Mouse (Mus musculus): Measurements from ENCODE around the gene Tmem131. TPM values are rescaled to one million over a fixed set of nuclear protein-coding genes. Genes with fewer than 3 reads are reported as not detected.

The Tmem131 gene
- polyA plus RNA-seq, 1 experiment from 2014 or later: 19.3 TPM

DNA sequence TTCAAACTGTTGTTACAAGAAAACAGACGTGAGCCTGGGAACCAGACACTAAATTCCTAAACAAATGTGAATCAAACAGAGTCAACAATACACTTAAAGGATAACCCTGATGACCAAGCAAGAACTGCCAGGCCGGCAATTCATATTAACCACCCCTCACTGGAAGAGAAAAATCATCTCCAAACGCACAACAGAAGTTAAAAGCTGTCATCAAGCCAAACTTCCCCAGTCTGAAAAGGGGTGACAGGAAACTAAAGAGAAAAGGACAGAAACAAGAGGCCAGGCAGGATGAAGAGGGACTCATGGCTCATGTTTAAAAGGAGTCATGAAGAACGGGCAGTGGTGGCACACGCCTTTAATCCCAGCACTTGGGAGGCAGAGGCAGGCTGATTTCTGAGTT lies 17.7 kb downstream of the Tmem131 start:
- Histone ChIP-seq H3K9ac (ENCODE audit: low read length) (no peak overlapping the region), H3K27ac (ENCODE audit: low read depth, low read length) (no peak overlapping the region), H3K36me3 (ENCODE audit: control insufficient read depth, insufficient read depth, low read length) (no peaks in the 10 kb centered on the region), H3K27me3 (ENCODE audit: control insufficient read depth, insufficient read depth, low read length) (no peaks in the 10 kb centered on the region), H3K4me2 (ENCODE audit: low read depth) (no peak overlapping the region), H3K4me3 (ENCODE audit: low read depth, low read length) (no peak overlapping the region), H3K4me1 (ENCODE audit: control insufficient read depth, insufficient read depth, low read length) (no peaks in the 10 kb centered on the region), H3K9me3 (ENCODE audit: control insufficient read depth, low read length) (no peaks in the 10 kb centered on the region)
- DNase-seq (ENCODE audit: low spot score) (no peak), ATAC-seq (ENCODE audit: insufficient read depth, low FRiP score, low TSS enrichment) (no peak)
- 84% methylated on average over 5 of the region's 5 CpGs for whole genome bisulfite sequencing

DNA sequence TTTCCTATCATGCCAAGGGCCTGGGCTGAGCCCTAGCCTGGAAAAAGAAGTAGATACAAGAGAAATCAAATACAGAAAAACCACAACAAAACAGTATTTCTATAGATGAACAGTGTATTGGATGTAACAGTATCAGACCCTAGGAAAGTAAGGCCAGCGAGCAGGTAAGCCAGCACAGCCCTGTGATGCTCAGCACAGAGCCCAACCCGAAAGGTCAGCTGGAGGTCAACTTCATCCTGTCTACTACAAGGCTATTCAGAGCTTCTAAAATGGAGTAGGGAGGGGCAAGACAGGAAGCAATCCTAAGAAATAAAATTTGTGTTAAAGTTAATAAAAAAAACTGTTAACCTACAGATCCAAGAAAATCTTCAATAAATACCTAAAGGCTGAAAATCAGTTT lies 18.6 kb downstream of the Tmem131 start:
- DNase-seq (ENCODE audit: low spot score) (no peak), ATAC-seq (ENCODE audit: insufficient read depth, low FRiP score, low TSS enrichment) (no peak)
- H3K27me3 ChIP-seq (ENCODE audit: control insufficient read depth, insufficient read depth, low read length): no peaks in the 10 kb centered on the region
- H3K9me3 ChIP-seq (ENCODE audit: control insufficient read depth, low read length): no peaks in the 10 kb centered on the region
- H3K27ac ChIP-seq (ENCODE audit: low read depth, low read length): no peak overlapping the region
- H3K4me2 ChIP-seq (ENCODE audit: low read depth): no peak overlapping the region
- no peak overlapping the region for H3K9ac ChIP-seq (ENCODE audit: low read length)
- no peaks in the 10 kb centered on the region; the same call in 1 of the 2 replicates for H3K4me1 ChIP-seq (ENCODE audit: control insufficient read depth, insufficient read depth, low read length)
- no peak overlapping the region for H3K4me3 ChIP-seq (ENCODE audit: low read depth, low read length)
- no peaks in the 10 kb centered on the region for H3K36me3 ChIP-seq (ENCODE audit: control insufficient read depth, insufficient read depth, low read length)
- WGBS: 77% methylated on average over 2 of the region's 2 CpGs

DNA sequence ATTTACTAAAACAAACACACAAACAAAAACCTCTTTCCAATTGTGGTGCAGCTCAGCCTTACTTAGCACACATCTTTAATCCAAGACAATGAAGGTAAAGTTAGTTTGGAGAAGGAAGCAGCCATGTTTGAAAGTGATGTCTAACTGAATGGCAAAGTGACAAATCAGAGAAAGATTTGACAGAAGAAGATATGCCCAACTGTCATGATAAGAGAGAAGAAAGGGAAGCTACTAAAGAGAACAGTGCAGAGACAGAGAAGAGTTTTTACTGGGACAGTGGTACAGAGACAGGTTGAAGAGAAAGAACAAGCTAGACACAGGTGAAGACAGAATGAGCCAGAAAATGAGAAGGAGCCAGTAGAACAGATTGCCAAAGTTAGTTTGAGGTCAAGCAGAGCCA lies 19.6 kb downstream of the Tmem131 start:
- no peak overlapping the region for H3K4me2 ChIP-seq (ENCODE audit: low read depth)
- no peak overlapping the region for H3K9ac ChIP-seq (ENCODE audit: low read length)
- no peaks in the 10 kb centered on the region; the same call in 1 of the 2 replicates for H3K4me1 ChIP-seq (ENCODE audit: control insufficient read depth, insufficient read depth, low read length)
- DNase-seq (ENCODE audit: low spot score) (no peak), ATAC-seq (ENCODE audit: insufficient read depth, low FRiP score, low TSS enrichment) (no peak)
- no peaks in the 10 kb centered on the region for H3K9me3 ChIP-seq (ENCODE audit: control insufficient read depth, low read length)
- H3K27me3 ChIP-seq (ENCODE audit: control insufficient read depth, insufficient read depth, low read length): no peaks in the 10 kb centered on the region
- H3K36me3 ChIP-seq (ENCODE audit: control insufficient read depth, insufficient read depth, low read length): no peaks in the 10 kb centered on the region
- no peak overlapping the region for H3K27ac ChIP-seq (ENCODE audit: low read depth, low read length)
- H3K4me3 ChIP-seq (ENCODE audit: low read depth, low read length): no peak overlapping the region

DNA sequence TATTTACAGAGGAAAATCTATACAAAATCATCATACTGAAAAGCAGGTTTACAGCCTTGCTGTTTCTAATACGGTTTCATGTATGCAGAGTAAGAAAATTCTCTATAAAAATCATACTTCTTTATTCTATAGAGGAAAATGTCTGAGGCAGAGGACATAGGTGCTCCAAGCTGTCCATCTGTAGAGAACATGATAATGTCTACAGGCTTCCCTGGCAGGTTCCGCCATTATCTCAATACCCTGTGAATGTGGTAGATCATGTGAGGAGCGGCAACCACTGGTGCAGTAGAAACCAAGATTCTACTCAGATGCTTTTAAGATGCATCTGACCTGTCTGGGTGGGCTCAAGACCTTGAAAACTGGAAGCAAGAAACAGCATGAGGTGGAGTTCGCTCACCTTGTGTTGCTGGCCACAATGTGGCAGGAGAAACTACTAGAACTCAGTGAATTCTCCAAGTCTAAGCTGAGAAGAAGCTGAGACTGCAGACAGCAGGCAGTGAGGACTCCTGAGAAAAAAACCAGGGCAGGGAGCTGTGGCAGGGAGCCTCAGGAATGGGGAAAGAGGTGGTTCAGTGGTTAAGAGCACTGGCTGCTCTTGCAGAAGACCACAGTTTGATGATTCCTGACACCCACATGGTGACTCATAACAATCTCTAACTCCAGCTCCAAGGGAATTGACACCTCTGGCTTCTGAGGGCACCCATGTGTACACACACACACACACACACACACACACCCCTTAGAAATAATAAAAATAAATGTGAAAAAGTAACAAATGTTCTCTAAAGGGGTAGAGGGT lies 20.6 kb downstream of the Tmem131 start:
- H3K27ac ChIP-seq (ENCODE audit: low read depth, low read length): no peak overlapping the region
- ATAC-seq (ENCODE audit: insufficient read depth, low FRiP score, low TSS enrichment) (no peak), DNase-seq (ENCODE audit: low spot score) (no peak)
- WGBS: 94% methylated on average over 4 of the region's 4 CpGs
- no peak overlapping the region for H3K4me2 ChIP-seq (ENCODE audit: low read depth)
- H3K27me3 ChIP-seq (ENCODE audit: control insufficient read depth, insufficient read depth, low read length): no peaks in the 10 kb centered on the region
- H3K9ac ChIP-seq (ENCODE audit: low read length): no peak overlapping the region
- no peak overlapping the region for H3K4me3 ChIP-seq (ENCODE audit: low read depth, low read length)
- H3K9me3 ChIP-seq (ENCODE audit: control insufficient read depth, low read length): no peaks in the 10 kb centered on the region
- no peaks in the 10 kb centered on the region for H3K36me3 ChIP-seq (ENCODE audit: control insufficient read depth, insufficient read depth, low read length)
- no peaks in the 10 kb centered on the region; the same call in 1 of the 2 replicates for H3K4me1 ChIP-seq (ENCODE audit: control insufficient read depth, insufficient read depth, low read length)

DNA sequence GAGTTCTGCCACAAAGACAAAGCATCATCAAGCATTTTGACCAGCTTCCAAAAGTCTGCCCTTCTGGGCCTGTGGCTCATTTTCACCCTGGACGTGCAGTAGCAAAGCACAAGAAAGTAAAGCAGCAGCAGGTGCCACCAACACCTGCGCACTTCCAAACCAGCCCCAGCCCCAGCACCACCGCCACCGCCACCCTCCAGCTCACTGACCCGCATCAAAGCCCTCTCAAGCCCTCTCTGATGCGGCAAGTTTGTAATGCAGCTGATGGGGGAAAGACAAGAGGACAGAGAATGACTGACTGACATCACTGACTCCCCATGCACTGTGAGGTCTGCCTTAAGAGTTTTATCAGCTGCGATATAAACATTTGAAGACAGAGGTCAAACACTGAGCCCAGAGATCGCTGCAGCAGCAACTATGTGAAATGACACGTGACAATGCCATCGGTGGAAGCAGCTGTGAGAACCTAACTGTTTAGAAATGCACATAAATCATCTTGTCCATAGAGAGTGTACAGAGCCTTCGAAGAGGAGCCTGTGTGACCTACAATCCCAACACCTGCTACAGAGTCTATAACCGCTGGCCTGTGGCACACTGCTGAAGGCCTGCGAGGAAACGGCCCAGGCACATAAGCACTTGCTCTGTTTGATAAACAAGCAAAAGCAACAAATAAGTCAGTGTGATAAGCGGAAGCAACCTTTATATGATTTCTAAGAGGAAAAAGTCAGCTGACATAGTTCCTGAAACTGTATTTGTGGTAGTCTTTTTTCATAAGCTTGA lies 21.7 kb downstream of the Tmem131 start:
- DNase-seq (ENCODE audit: low spot score) (no peak), ATAC-seq (ENCODE audit: insufficient read depth, low FRiP score, low TSS enrichment) (no peak)
- Histone ChIP-seq H3K4me2 (ENCODE audit: low read depth) (no peak overlapping the region), H3K27me3 (ENCODE audit: control insufficient read depth, insufficient read depth, low read length) (no peaks in the 10 kb centered on the region), H3K4me1 (ENCODE audit: control insufficient read depth, insufficient read depth, low read length) (no peaks in the 10 kb centered on the region; the same call in 1 of the 2 replicates), H3K9me3 (ENCODE audit: control insufficient read depth, low read length) (no peaks in the 10 kb centered on the region), H3K9ac (ENCODE audit: low read length) (no peak overlapping the region), H3K27ac (ENCODE audit: low read depth, low read length) (no peak overlapping the region), H3K36me3 (ENCODE audit: control insufficient read depth, insufficient read depth, low read length) (no peaks in the 10 kb centered on the region), H3K4me3 (ENCODE audit: low read depth, low read length) (no peak overlapping the region)
- WGBS: 64% methylated on average over 15 of the region's 15 CpGs

DNA sequence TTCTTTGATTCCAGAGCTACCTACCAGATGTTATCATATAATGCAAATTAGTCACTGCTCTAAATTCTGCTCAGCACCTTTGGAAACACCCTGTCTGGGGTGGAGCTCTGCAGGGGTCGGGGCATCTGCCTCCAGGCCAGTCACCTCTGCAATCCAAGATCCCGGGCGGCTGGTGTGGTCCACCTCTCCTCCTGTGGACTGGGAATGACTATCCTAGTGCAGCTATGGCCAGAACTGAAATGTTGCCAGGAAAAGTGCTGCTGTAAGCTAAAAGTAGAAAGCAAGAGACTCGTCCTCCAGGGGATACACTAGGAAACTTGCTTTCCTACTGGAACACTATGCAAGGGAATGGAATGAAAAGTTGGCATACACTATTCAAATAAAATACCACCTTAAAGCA lies 22.7 kb downstream of the Tmem131 start:
- Histone ChIP-seq H3K4me2 (ENCODE audit: low read depth) (no peak overlapping the region), H3K27ac (ENCODE audit: low read depth, low read length) (0 out of 2 replicates have a peak overlapping the region, but pooled peaks have one; percentile 27), H3K9me3 (ENCODE audit: control insufficient read depth, low read length) (no peaks in the 10 kb centered on the region), H3K36me3 (ENCODE audit: control insufficient read depth, insufficient read depth, low read length) (no peaks in the 10 kb centered on the region), H3K4me3 (ENCODE audit: low read depth, low read length) (no peak overlapping the region), H3K4me1 (ENCODE audit: control insufficient read depth, insufficient read depth, low read length) (no peaks in the 10 kb centered on the region; the same call in 1 of the 2 replicates), H3K9ac (ENCODE audit: low read length) (no peak overlapping the region), H3K27me3 (ENCODE audit: control insufficient read depth, insufficient read depth, low read length) (no peaks in the 10 kb centered on the region)
- ATAC-seq (ENCODE audit: insufficient read depth, low FRiP score, low TSS enrichment) (no peak), DNase-seq (ENCODE audit: low spot score) (no peak)
- WGBS: 75% methylated on average over 4 of the region's 4 CpGs

DNA sequence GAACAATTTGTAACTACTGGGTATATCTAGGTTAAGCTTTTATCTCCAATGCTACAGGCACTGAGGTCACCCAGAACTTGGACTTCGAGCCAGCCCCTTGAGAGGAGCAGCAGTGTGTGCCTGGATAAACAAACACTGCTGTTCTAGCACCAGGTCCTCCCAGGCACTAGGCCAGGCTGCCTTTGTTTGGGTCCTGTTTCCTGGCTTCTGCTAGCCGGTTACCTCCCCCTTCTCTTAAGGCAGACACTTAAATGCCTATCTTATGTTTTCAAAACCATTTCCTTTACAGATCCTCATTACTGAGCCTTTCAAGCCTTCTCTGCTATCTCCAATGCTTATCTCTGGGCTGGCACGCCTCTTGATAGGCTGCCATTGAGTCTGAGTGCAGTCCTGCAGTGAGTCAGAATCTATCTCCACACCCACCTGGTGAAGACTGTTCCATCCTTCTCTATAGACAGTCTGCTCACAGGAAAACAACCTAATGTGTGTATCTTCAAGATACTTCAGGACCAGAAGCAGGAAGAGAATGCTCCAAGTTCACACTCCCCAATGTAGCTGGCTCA lies 23.2 kb downstream of the Tmem131 start:
- Histone ChIP-seq H3K9me3 (ENCODE audit: control insufficient read depth, low read length) (no peaks in the 10 kb centered on the region), H3K4me3 (ENCODE audit: low read depth, low read length) (no peak overlapping the region), H3K36me3 (ENCODE audit: control insufficient read depth, insufficient read depth, low read length) (no peaks in the 10 kb centered on the region), H3K27ac (ENCODE audit: low read depth, low read length) (no peak overlapping the region), H3K4me1 (ENCODE audit: control insufficient read depth, insufficient read depth, low read length) (no peaks in the 10 kb centered on the region; the same call in 1 of the 2 replicates), H3K27me3 (ENCODE audit: control insufficient read depth, insufficient read depth, low read length) (no peaks in the 10 kb centered on the region), H3K4me2 (ENCODE audit: low read depth) (no peak overlapping the region), H3K9ac (ENCODE audit: low read length) (no peak overlapping the region)
- ATAC-seq (ENCODE audit: insufficient read depth, low FRiP score, low TSS enrichment): no peak
- DNase-seq (ENCODE audit: low spot score): no peak
- WGBS: 66% methylated on average over 3 of the region's 3 CpGs

DNA sequence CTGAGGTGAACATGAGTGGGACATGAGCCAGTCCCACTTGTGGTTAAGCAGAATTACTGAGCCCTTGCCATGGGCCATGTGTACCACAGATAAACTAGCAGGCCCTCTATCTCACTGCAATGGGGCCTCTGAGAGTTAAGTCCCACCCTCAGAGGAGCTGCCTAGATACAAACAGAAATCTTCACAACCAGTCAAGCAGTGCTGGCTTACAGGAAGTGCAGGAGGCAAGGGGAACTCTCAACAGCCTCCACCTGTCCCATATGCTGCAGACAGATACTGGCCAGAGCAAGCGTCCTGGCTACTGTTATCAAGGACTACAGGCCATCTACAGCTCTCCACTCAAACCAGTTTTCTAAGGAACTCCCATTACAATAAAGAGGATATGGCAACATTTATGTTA lies 23.7 kb downstream of the Tmem131 start:
- 81% methylated on average over 1 of the region's 1 CpGs for WGBS
- Histone ChIP-seq H3K4me3 (ENCODE audit: low read depth, low read length) (no peak overlapping the region), H3K9me3 (ENCODE audit: control insufficient read depth, low read length) (no peaks in the 10 kb centered on the region), H3K36me3 (ENCODE audit: control insufficient read depth, insufficient read depth, low read length) (no peaks in the 10 kb centered on the region), H3K27me3 (ENCODE audit: control insufficient read depth, insufficient read depth, low read length) (no peaks in the 10 kb centered on the region), H3K4me1 (ENCODE audit: control insufficient read depth, insufficient read depth, low read length) (no peaks in the 10 kb centered on the region; the same call in 1 of the 2 replicates), H3K27ac (ENCODE audit: low read depth, low read length) (no peak overlapping the region), H3K9ac (ENCODE audit: low read length) (no peak overlapping the region), H3K4me2 (ENCODE audit: low read depth) (no peak overlapping the region)
- ATAC-seq (ENCODE audit: insufficient read depth, low FRiP score, low TSS enrichment): no peak
- DNase-seq (ENCODE audit: low spot score): no peak

Data from neural tube, embryonic 11.5 days (tissue).